Mouse (Mus musculus) heart, embryonic 14.5 days (tissue): ENCODE measurements around the gene Rhof. TPM values are rescaled to one million over a fixed set of nuclear protein-coding genes. Genes with fewer than 3 reads are reported as not detected.

Source experiments
- ATAC-seq: fragments of 200-750 bp; cut with Nextera tagmentation; 2 replicates; pipeline ENCODE4 v1.8.0; 2017; ENCODE audit warnings: low read depth, moderate TSS enrichment; ENCODE audit not compliant: insufficient number of reproducible peaks, insufficient read depth, low FRiP score
- H3K27ac ChIP-seq, 2 experiments: fragments of 200-500 bp in 1 of 2; fragments of 300-500 bp in 1 of 2; sonication (generic) in 1 of 2; replicated peaks in 1 of 2; 2 replicates each; pipeline ENCODE4 v1.5.1; 2012 to 2014; ENCODE audit warnings: low read depth in 2 of 2, low read length in 2 of 2, control low read depth in 1 of 2, mild to moderate bottlenecking in 1 of 2, mixed read lengths in 1 of 2; ENCODE audit not compliant: control insufficient read depth in 1 of 2, insufficient read depth in 1 of 2
- H3K27me3 ChIP-seq: fragments of 300-500 bp; sonication (generic); 2 replicates; pipeline ENCODE4 v1.6.1; 2014; ENCODE audit warnings: mild to moderate bottlenecking, low read length, control low read depth; ENCODE audit not compliant: control insufficient read depth, insufficient read depth
- H3K36me3 ChIP-seq: fragments of 300-500 bp; sonication (generic); 2 replicates; pipeline ENCODE4 v1.6.1; 2014; ENCODE audit warnings: mild to moderate bottlenecking, control low read depth, low read length, mixed read lengths; ENCODE audit not compliant: control insufficient read depth, insufficient read depth
- H3K4me1 ChIP-seq, 2 experiments: fragments of 200-500 bp in 1 of 2; fragments of 300-500 bp in 1 of 2; sonication (generic) in 1 of 2; 2 replicates each; pipeline ENCODE4 v1.6.1; 2012 to 2014; ENCODE audit warnings: low read length in 2 of 2, control low read depth in 1 of 2, mixed read lengths in 1 of 2; ENCODE audit not compliant: control insufficient read depth in 2 of 2, insufficient read depth in 2 of 2
- H3K4me2 ChIP-seq: fragments of 300-500 bp; sonication (generic); 2 replicates; pipeline ENCODE4 v1.6.1; 2014; ENCODE audit warnings: mild to moderate bottlenecking, low read length
- H3K4me3 ChIP-seq, 2 experiments: fragments of 200-500 bp in 1 of 2; fragments of 300-500 bp in 1 of 2; sonication (generic) in 1 of 2; 2 replicates each; pipeline ENCODE4 v1.5.1; 2012 to 2014; ENCODE audit warnings: low read length in 2 of 2, mild to moderate bottlenecking in 2 of 2, control low read depth in 1 of 2, low read depth in 1 of 2, moderate library complexity in 1 of 2; ENCODE audit not compliant: control insufficient read depth in 1 of 2, insufficient read depth in 1 of 2
- H3K9ac ChIP-seq: fragments of 300-500 bp; sonication (generic); 2 replicates; pipeline ENCODE4 v1.6.1; 2014; ENCODE audit warnings: mild to moderate bottlenecking, low read length
- H3K9me3 ChIP-seq: fragments of 300-500 bp; sonication (generic); 2 replicates; pipeline ENCODE4 v1.6.1; 2016; ENCODE audit warnings: low read length, control low read depth; ENCODE audit not compliant: control insufficient read depth
- WGBS: fragments of 180-500 bp; shearing (Covaris S2); extraction: QIAGEN DNeasy Blood & Tissue Kit; methylation state at CpG from one replicate; pipeline ENCODE4 v1.1.7; 2014; 5-methylcytosine and 5-hydroxymethylcytosine counted together
- polyA plus RNA-seq: library from polyadenylated mRNA; unstranded; fragments of >200 nt; fragmentation: Nextera tagmentation; extraction: Ambion mirVana; gene quantifications from 2 replicates; pipeline ENCODE4 v1.2.1, GENCODE M21; 2014

Rhof gene
- polyA plus RNA-seq, 1 experiment from 2014 or later = 0.99 TPM

DNA sequence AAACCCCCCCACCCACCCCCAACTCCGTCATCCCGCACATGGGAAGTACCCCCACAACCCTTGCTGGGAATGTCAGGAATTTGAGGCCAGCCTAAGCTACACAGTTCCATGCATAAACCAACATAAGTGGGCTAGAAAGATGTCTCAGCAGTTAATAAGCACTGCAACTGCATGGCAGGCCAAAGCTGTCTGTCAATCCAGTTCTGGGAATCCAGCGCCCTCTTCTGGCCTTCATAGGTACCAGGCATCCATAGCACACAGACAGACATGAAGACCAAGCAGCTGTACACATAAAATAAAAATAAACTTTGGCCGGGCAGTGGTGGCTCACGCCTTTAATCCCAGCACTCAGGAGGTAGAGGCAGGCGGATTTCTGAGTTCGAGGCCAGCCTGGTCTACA lies 22.9 kb upstream of the Rhof start:
- H3K4me1 ChIP-seq = peaks cover 4 to 12% of the 10 kb centered on the region in 2 experiments
- H3K9ac ChIP-seq = no peak overlapping the region
- WGBS = 40% methylated on average over 7 of the region's 7 CpGs
- peaks cover 96% of the 10 kb centered on the region for H3K36me3 ChIP-seq
- H3K4me2 ChIP-seq = no peak overlapping the region
- H3K9me3 ChIP-seq = no peaks in the 10 kb centered on the region
- no peaks in the 10 kb centered on the region for H3K27me3 ChIP-seq
- H3K27ac ChIP-seq = no peak overlapping the region
- no peak for ATAC-seq
- H3K4me3 ChIP-seq = no peak overlapping the region

DNA sequence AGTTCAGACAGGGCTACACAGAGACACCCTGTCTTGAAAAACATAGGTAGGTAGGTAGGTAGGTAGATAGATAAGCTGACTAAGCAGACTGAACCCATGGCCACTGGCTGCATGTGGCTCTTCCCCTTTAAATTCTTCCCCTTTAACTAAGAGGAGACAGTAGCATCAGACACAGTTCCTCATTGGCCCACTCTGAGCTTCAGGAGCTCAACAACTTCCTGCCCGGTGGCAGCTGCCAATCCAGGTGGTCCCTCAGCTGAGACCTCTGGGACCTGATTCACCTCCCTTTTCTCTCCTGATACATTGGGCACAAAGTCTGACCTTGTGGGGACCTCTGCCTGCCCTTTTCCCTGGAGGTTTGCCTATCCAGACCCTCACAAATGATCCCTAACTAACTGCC lies 20.4 kb upstream of the Rhof start:
- 88% methylated on average over 1 of the region's 1 CpGs for WGBS
- ATAC-seq = no peak

DNA sequence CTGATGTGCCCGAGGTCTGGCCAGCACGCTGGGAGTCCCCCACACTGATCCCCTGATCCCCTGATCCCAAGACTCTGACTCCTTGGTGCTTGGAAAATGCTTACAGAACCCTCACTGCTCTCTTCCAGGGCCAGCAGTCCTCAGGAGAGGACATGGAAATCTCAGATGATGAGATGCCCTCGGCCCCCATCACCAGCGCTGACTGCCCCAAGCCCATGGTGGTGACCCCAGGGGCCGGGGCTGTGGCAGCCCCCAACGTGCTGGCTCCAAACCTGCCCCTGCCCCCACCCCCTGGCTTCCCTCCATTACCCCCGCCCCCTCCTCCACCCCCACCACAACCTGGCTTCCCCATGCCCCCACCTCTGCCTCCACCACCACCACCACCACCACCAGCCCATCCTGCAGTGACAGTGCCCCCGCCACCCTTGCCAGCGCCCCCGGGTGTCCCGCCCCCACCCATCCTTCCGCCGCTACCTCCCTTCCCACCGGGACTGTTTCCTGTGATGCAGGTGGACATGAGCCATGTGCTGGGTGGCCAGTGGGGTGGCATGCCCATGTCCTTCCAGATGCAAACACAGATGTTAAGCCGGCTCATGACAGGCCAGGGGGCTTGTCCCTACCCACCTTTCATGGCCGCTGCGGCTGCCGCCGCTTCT lies 19.3 kb upstream of the Rhof start:
- Histone ChIP-seq H3K9me3 (no peaks in the 10 kb centered on the region), H3K27me3 (no peaks in the 10 kb centered on the region), H3K4me2 (no peak overlapping the region), H3K9ac (no peak overlapping the region), H3K4me3 (no peak overlapping the region), H3K36me3 (peaks cover 94% of the 10 kb centered on the region), H3K4me1 (peaks cover 16 to 34% of the 10 kb centered on the region in 2 experiments), H3K27ac (no peak overlapping the region)
- 90% methylated on average over 19 of the region's 19 CpGs for WGBS
- ATAC-seq = no peak

More for the DNA sequence above, 20.4 kb upstream of the Rhof start:
- Histone ChIP-seq H3K9ac (no peak overlapping the region), H3K27ac (no peak overlapping the region), H3K4me2 (no peak overlapping the region), H3K4me1 (peaks cover 16 to 34% of the 10 kb centered on the region in 2 experiments), H3K36me3 (peaks cover 94% of the 10 kb centered on the region), H3K9me3 (no peaks in the 10 kb centered on the region), H3K27me3 (no peaks in the 10 kb centered on the region), H3K4me3 (no peak overlapping the region)

- peak overlapping the region in 1 of 2 experiments; percentile 45; a peak in 1 of 4 replicates for H3K27ac ChIP-seq
- peaks cover 16 to 35% of the 10 kb centered on the region in 2 experiments for H3K4me1 ChIP-seq
- H3K9me3 ChIP-seq = no peaks in the 10 kb centered on the region
- H3K9ac ChIP-seq = no peak overlapping the region
- peak overlapping the region; percentile 59 for H3K4me2 ChIP-seq
- H3K4me3 ChIP-seq = peak overlapping the region in 1 of 2 experiments; percentile 30; a peak in 1 of 4 replicates
- no peak for ATAC-seq
- H3K27me3 ChIP-seq = no peaks in the 10 kb centered on the region
- H3K36me3 ChIP-seq = peaks cover 94% of the 10 kb centered on the region
- WGBS = 39% methylated on average over 7 of the region's 7 CpGs
Observed at GRCm38 (mm10) chr5:123151077-123151476, 18.6 kb upstream of the Rhof start.

- H3K4me2 ChIP-seq = peak overlapping the region; percentile 59
- H3K4me3 ChIP-seq = peak overlapping the region in 1 of 2 experiments; percentile 30; a peak in 2 of 4 replicates
- peaks cover 95% of the 10 kb centered on the region for H3K36me3 ChIP-seq
- peak overlapping the region; percentile 52; the same call in 1 of the 2 replicates for H3K9ac ChIP-seq
- 60% methylated on average over 7 of the region's 7 CpGs for WGBS
- peaks cover 16 to 39% of the 10 kb centered on the region in 2 experiments for H3K4me1 ChIP-seq
- no peaks in the 10 kb centered on the region for H3K27me3 ChIP-seq
- peak overlapping the region in 1 of 2 experiments; percentile 45; a peak in 1 of 4 replicates for H3K27ac ChIP-seq
- ATAC-seq = no peak
- H3K9me3 ChIP-seq = no peaks in the 10 kb centered on the region
Observed at GRCm38 (mm10) chr5:123150641-123151040, 18.1 kb upstream of the Rhof start.

DNA sequence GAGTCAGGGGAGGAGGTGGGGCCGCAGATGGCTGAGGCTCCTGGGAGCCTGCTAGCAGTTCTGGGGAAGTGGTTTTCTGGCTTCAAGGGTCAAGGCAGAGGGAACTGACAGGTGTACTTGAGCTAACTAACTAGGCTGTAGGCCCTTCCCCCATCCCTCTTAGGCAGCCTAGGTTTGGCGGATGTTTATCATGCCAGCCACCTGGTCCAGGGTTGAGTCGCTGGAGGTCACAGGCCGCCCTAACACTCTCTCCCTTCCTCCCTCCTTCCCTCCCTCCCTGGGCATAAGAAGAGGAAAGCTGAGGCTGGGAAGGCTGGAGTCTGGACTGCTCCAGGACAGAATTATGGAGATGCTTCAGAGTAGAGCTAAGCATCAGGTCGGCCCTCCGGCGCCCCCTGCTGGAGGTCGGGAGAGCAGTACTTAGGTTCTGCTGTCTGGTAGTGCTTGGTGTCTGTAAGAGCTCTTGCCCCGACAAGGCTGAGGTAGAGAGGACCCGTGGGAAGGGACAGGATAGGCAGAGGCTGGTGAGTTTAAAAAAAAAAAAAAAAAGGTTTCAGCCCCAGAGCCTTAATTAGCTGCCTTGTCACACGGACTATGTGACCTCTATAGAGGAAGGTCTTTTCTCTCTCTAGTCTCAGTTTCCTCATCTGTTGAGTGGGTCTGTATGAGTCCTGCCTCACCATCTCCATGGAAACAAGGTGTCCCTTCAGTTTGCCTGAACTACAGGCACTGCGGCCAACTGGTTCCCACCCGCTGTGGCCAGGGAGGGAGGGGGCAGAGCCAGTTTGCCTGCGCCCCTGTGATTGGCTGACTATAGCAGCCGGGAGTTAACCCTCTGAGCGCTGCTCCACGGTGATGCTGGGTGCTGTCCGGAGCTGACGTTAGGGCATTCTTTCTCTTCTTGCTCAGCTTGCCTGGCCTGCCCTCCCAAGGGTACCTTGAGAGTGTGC lies 17.2 kb upstream of the Rhof start:
- no peaks in the 10 kb centered on the region for H3K27me3 ChIP-seq
- peaks cover 20 to 48% of the 10 kb centered on the region in 2 experiments for H3K4me1 ChIP-seq
- peak overlapping the region; percentile 12 to 30 for H3K4me3 ChIP-seq
- peak overlapping the region; percentile 59 for H3K4me2 ChIP-seq
- H3K9ac ChIP-seq = peak overlapping the region; percentile 52; the same call in 1 of the 2 replicates
- WGBS = 10% methylated on average over 19 of the region's 19 CpGs
- H3K36me3 ChIP-seq = peaks cover 96% of the 10 kb centered on the region
- no peaks in the 10 kb centered on the region for H3K9me3 ChIP-seq
- 0 out of 4 replicates have a peak overlapping the region, but pooled peaks of 1 of the 2 experiments have one; percentile 29 for H3K27ac ChIP-seq
- ATAC-seq = peak; percentile 74

DNA sequence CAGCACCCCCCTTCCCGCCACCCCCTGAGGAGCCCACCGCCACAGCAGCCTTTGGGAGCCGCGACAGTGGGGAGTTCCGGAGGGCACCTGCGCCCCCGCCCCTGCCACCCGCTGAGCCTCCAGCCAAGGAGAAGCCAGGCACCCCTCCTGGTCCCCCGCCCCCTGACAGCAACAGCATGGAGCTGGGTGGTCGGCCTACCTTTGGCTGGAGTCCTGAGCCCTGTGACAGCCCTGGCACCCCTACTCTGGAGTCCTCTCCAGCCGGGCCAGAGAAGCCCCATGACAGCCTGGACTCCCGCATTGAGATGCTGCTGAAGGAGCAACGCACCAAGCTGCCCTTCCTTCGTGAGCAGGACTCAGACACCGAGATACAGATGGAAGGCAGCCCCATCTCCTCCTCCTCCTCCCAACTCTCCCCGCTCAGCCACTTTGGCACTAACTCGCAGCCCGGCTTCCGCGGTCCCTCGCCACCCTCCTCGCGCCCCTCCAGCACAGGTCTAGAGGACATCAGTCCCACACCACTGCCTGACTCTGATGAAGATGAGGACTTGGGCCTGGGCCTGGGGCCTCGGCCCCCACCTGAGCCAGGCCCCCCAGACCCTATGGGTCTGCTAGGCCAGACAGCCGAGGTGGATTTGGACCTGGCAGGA lies 15.7 kb upstream of the Rhof start:
- Histone ChIP-seq H3K4me1 (peaks cover 28 to 61% of the 10 kb centered on the region in 2 experiments), H3K9me3 (no peaks in the 10 kb centered on the region), H3K9ac (peak overlapping the region; percentile 11; the same call in 1 of the 2 replicates), H3K36me3 (peaks cover 85% of the 10 kb centered on the region), H3K27me3 (no peaks in the 10 kb centered on the region), H3K27ac (no peak overlapping the region), H3K4me2 (no peak overlapping the region), H3K4me3 (no peak overlapping the region)
- no peak for ATAC-seq
- 86% methylated on average over 25 of the region's 25 CpGs for WGBS
